Mouse (Mus musculus) gastrocnemius, postnatal 36 days (tissue): Measurements from ENCODE around the gene Zdhhc9. TPM values are rescaled to one million over a fixed set of nuclear protein-coding genes. Genes with fewer than 3 reads are reported as not detected.
A peak's percentile ranks its signal among the peaks of the same experiment; 100 is the strongest.

Experiments
- DNase-seq, 2 experiments: peaks; one replicate each; pipeline ENCODE4 v3.0.0; 2022
- intact Hi-C: fragments of 180-260 bp; cut with DNase I; formaldehyde crosslinking; loops from one replicate; pipeline ENCODE4 v1.15.1; 2025
- total RNA-seq, 2 experiments: library from RNA; stranded (reverse); gene quantifications; 2 replicates each; pipeline ENCODE4 v1.2.3; 2021

Gene Zdhhc9
- total RNA-seq, 2 experiments from 2014 or later = 6.9 to 7.1 TPM

GRCm38 (mm10) chrX:48136935-48137334 lies 71.7 kb downstream of the Zdhhc9 start:
- DNase-seq = no peak
- intact Hi-C loops = no loop called here

GRCm38 (mm10) chrX:48129167-48129566 lies 79.5 kb downstream of the Zdhhc9 start:
- intact Hi-C loops = loop anchor here (5.0 kb wide), 1 partner anchor 107 kb away; no protein-coding TSS in a partner anchor
- no peak for DNase-seq

GRCm38 (mm10) chrX:48127502-48128218 lies 81.0 kb downstream of the Zdhhc9 start:
- intact Hi-C loops = loop anchor here (2.0 to 5.0 kb wide), 2 partner anchors 105 to 133 kb away; no protein-coding TSS in a partner anchor
- DNase-seq = no peak

- no peak for DNase-seq
- intact Hi-C loops = loop anchor here (2.0 to 5.0 kb wide), 2 partner anchors 105 to 132 kb away; no protein-coding TSS in a partner anchor
These were observed 81.7 kb downstream of the Zdhhc9 start for GRCm38 (mm10) chrX:48126903-48127476.

GRCm38 (mm10) chrX:48124132-48125071 lies 84.3 kb downstream of the Zdhhc9 start:
- peak; percentile 24 to 26 for DNase-seq
- intact Hi-C loops = loop anchor here (5.0 kb wide), 1 partner anchor 102 kb away; no protein-coding TSS in a partner anchor

Other genes starting within 250 kb of the Zdhhc9 start
- gene Apln, start 174.0 kb downstream of the Zdhhc9 start, total RNA-seq = 1 to 10 TPM; 1.9 to 2.3 TPM
- under 1 TPM; 0.64 to 0.77 TPM for gene Xpnpep2, start 100.2 kb downstream of the Zdhhc9 start, total RNA-seq
- under 1 TPM; 0.30 to 0.79 TPM for gene Sash3, start 62.4 kb downstream of the Zdhhc9 start, total RNA-seq
- gene Utp14a, start 48.0 kb upstream of the Zdhhc9 start, total RNA-seq = 10 to 100 TPM in 1 of 2 experiments, 1 to 10 TPM in 1; 9.3 to 15.3 TPM
- gene Bcorl1, start 132.5 kb upstream of the Zdhhc9 start, total RNA-seq = 1 to 10 TPM; 6.8 to 7.2 TPM